Mouse (Mus musculus) subcutaneous adipose tissue, adult 2 months (tissue): ENCODE measurements around the gene Aaed1. TPM values are rescaled to one million over a fixed set of nuclear protein-coding genes. Genes with fewer than 3 reads are reported as not detected.

Experiments
- polyA plus RNA-seq: library from polyadenylated mRNA; depleted of rRNA; stranded (reverse); fragments of >200 nt; gene quantifications from 2 replicates; pipeline ENCODE4 v1.2.3, GENCODE M21; 2012; ENCODE audit warnings: low replicate concordance; rRNA removed

Aaed1 gene
- 18.5 and 20.7 TPM in 2 replicates for polyA plus RNA-seq

GRCm38 (mm10) chr13:64312024-64312915, at the start of gene Aaed1:
Gene Aaed1 (minus strand): TSS chr13:64312710.

GRCm38 (mm10) chr13:64274879-64275753, 37.4 kb downstream of the Aaed1 start, which contains the start of gene Cdc14b:
Gene Cdc14b (minus strand): TSS chr13:64275290.

Other genes starting within 250 kb of the Aaed1 start
- gene Hsd17b3, start 223.5 kb downstream of the Aaed1 start, polyA plus RNA-seq = not detected in 2 replicates
- 6.2 and 9.3 TPM in 2 replicates for gene Slc35d2, start 183.3 kb downstream of the Aaed1 start, polyA plus RNA-seq
- gene Zfp367, start 159.5 kb downstream of the Aaed1 start, polyA plus RNA-seq = 12.9 and 13.7 TPM in 2 replicates
- gene Habp4, start 150.9 kb downstream of the Aaed1 start, polyA plus RNA-seq = 16.8 and 24.8 TPM in 2 replicates
- 3.7 and 4.7 TPM in 2 replicates for gene Cdc14b, start 37.4 kb downstream of the Aaed1 start, polyA plus RNA-seq
- 251 and 750 TPM in 2 replicates for gene Ctsl, start 58.2 kb upstream of the Aaed1 start, polyA plus RNA-seq
- gene Cdk20, start 119.6 kb upstream of the Aaed1 start, polyA plus RNA-seq = 19.7 and 20.4 TPM in 2 replicates
- not detected in 2 replicates for gene Fam240b, start 185.1 kb upstream of the Aaed1 start, polyA plus RNA-seq